Mouse (Mus musculus): Measurements from ENCODE around the gene Igfbp4. TPM values are rescaled to one million over a fixed set of nuclear protein-coding genes. Genes with fewer than 3 reads are reported as not detected.

Igfbp4 gene
- total RNA-seq, 2 experiments from 2014 or later: 82.3 to 97.6 TPM

Other genes starting within 250 kb of the Igfbp4 start
- gene Msl1, start 245.7 kb upstream of the Igfbp4 start, total RNA-seq (2021): 100 to 1,000 TPM in 1 of 2 experiments, 10 to 100 TPM in 1; 94.2 to 106 TPM
- 10 to 100 TPM; 29.6 to 34.3 TPM for gene Casc3, start 236.3 kb upstream of the Igfbp4 start, total RNA-seq (2021)
- under 1 TPM; 0.46 to 0.69 TPM for gene Rapgefl1, start 204.5 kb upstream of the Igfbp4 start, total RNA-seq (2021)
- gene Wipf2, start 177.6 kb upstream of the Igfbp4 start, total RNA-seq (2021): 10 to 100 TPM; 19.8 to 21.1 TPM
- 1 to 10 TPM in 1 of 2 experiments, under 1 TPM in 1; 0.89 to 1.5 TPM for gene Cdc6, start 133.4 kb upstream of the Igfbp4 start, total RNA-seq (2021)
- gene Rara, start 113.4 kb upstream of the Igfbp4 start, total RNA-seq (2021): 10 to 100 TPM; 20.0 to 24.5 TPM
- gene Gjd3, start 58.2 kb upstream of the Igfbp4 start, total RNA-seq (2021): not detected
- gene Top2a, start 17.1 kb upstream of the Igfbp4 start, total RNA-seq (2021): 10 to 100 TPM; 15.4 to 20.5 TPM
- gene Tns4, start 48.1 kb downstream of the Igfbp4 start, total RNA-seq (2021): under 1 TPM; 0.13 to 0.20 TPM
- under 1 TPM in 1 of 2 experiments, not detected in 1; 0.20 TPM for gene Ccr7, start 113.8 kb downstream of the Igfbp4 start, total RNA-seq (2021)
- gene Smarce1, start 189.8 kb downstream of the Igfbp4 start, total RNA-seq (2021): 10 to 100 TPM; 50.1 to 60.8 TPM
- gene Krt222, start 202.8 kb downstream of the Igfbp4 start, total RNA-seq (2021): 1 to 10 TPM in 1 of 2 experiments, under 1 TPM in 1; 0.79 to 1.1 TPM
- not detected for gene Krt24, start 244.0 kb downstream of the Igfbp4 start, total RNA-seq (2021)

Data from adrenal gland, postnatal 36 days (tissue).